Mouse (Mus musculus) ovary, adult 2 months (tissue): ENCODE results near the gene Gm14632. TPM values are rescaled to one million over a fixed set of nuclear protein-coding genes. Genes with fewer than 3 reads are reported as not detected.

Experiments
- polyA plus RNA-seq: library from polyadenylated mRNA; depleted of rRNA; stranded (reverse); fragments of >200 nt; gene quantifications from 2 replicates; pipeline ENCODE4 v1.2.3, GENCODE M21; 2012; rRNA removed

Gm14632 gene
- not detected in 2 replicates for polyA plus RNA-seq

DNA sequence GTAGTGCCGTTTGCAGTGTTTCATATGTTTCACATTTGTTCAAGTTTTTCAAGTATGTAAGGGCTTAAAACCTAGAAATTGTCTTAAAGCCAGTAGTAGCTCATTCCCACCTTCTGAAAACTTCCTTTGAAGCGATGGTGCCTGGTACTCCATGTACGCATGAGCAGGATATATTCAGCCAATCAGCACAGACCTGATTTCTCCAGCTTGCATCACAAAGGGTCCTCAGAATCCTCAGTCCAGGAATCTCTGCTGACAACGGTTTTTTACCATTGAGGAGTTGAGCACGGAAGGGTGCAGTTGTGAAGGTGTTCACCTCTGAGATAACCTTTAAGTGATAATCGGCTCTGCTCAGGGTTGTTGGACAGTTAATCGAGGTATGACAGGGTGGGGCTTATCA is at the start of gene Gm14632:
TSS of gene Gm14632 (plus strand) at position 301 of the 400 bp plus-strand sequence.

